Mouse (Mus musculus) lung, embryonic 14.5 days (tissue): ENCODE data around the gene Isoc2b. TPM values are rescaled to one million over a fixed set of nuclear protein-coding genes. Genes with fewer than 3 reads are reported as not detected.

ENCODE experiments used
- ATAC-seq: fragments of 200-750 bp; cut with Nextera tagmentation; 2 replicates; pipeline ENCODE4 v1.8.0; 2017; ENCODE audit warnings: mild to moderate bottlenecking, moderate TSS enrichment, moderate library complexity; ENCODE audit not compliant: insufficient read depth
- DNase-seq: peaks from one replicate; pipeline ENCODE4 v3.0.0-alpha.2; 2015
- H3K27ac ChIP-seq: fragments of 300-500 bp; sonication (generic); 2 replicates; pipeline ENCODE4 v1.5.1; 2014; ENCODE audit warnings: low read depth, mild to moderate bottlenecking, moderate library complexity
- H3K27me3 ChIP-seq: fragments of 300-500 bp; sonication (generic); 2 replicates; pipeline ENCODE4 v1.6.1; 2014; ENCODE audit warnings: low read length, control low read depth; ENCODE audit not compliant: insufficient read depth
- H3K36me3 ChIP-seq: fragments of 300-500 bp; sonication (generic); 2 replicates; pipeline ENCODE4 v1.6.1; 2014; ENCODE audit warnings: control low read depth; ENCODE audit not compliant: insufficient read depth
- H3K4me1 ChIP-seq: fragments of 300-500 bp; sonication (generic); 2 replicates; pipeline ENCODE4 v1.6.1; 2014; ENCODE audit warnings: antibody characterized with exemption, control low read depth; ENCODE audit not compliant: insufficient read depth
- H3K4me2 ChIP-seq: fragments of 300-500 bp; sonication (generic); 2 replicates; pipeline ENCODE4 v1.6.1; 2014; ENCODE audit warnings: mild to moderate bottlenecking
- H3K4me3 ChIP-seq: fragments of 300-500 bp; sonication (generic); 2 replicates; pipeline ENCODE4 v1.5.1; 2014; ENCODE audit warnings: low read depth, low read length
- H3K9ac ChIP-seq: fragments of 300-500 bp; sonication (generic); 2 replicates; pipeline ENCODE4 v1.6.1; 2014
- H3K9me3 ChIP-seq: fragments of 300-500 bp; sonication (generic); 2 replicates; pipeline ENCODE4 v1.6.1; 2016; ENCODE audit warnings: low read depth, low read length, control low read depth
- CTCF ChIP-seq: IDR thresholded peaks from 2 replicates; pipeline ENCODE4 v1.5.1; 2016; ENCODE audit warnings: antibody characterized with exemption, low read depth
- WGBS: fragments of 180-500 bp; shearing (Covaris S2); extraction: QIAGEN DNeasy Blood & Tissue Kit; methylation state at CpG from one replicate; pipeline ENCODE4 v1.1.7; 2014; 5-methylcytosine and 5-hydroxymethylcytosine counted together
- polyA plus RNA-seq: library from polyadenylated mRNA; unstranded; fragments of >200 nt; fragmentation: Nextera tagmentation; extraction: Ambion mirVana; gene quantifications from 2 replicates; pipeline ENCODE4 v1.2.1, GENCODE M21; 2014

Isoc2b gene
- polyA plus RNA-seq, 1 experiment from 2014 or later = 5.8 TPM

DNA sequence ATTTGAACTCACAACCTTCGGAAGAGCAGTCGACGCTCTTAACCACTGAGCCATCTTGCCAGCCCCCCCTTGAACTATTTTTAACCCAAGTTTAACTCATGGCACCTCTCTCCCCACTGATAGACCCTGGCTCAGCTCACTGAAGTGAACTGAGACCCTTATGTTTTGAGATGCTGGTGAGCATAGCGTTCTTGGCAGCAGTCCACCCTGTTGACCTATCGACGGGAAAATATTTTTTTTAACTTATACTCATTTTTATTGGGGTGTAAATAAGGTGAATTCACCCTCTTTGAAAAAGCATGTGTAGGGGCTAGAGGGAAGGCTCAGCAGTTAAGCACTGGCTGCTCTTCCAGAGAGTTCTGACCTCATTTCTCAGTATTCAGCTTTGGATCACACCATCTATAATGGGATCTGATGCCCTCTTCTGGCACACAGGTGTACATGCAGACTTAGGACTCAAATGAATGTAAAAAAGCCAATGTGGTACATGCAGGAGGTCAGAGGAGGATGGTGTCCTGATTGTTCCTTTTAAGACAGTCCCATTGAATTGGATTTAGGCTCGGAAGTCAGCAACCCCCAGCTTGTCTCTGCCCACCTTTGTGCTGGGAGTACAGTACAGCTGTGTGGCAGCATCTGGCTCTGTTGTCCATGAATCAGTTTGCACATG is 74.2 kb downstream of the Isoc2b start:
- H3K4me3 ChIP-seq = no peak overlapping the region
- no peak overlapping the region for H3K9ac ChIP-seq
- no peaks in the 10 kb centered on the region; the same call in 1 of the 2 replicates for H3K4me1 ChIP-seq
- H3K27me3 ChIP-seq = no peaks in the 10 kb centered on the region
- ATAC-seq (peak; percentile 3; the same call in 1 of the 2 replicates), DNase-seq (peak; percentile 70)
- H3K27ac ChIP-seq = no peak overlapping the region
- H3K9me3 ChIP-seq = no peaks in the 10 kb centered on the region
- H3K36me3 ChIP-seq = peaks cover 50% of the 10 kb centered on the region
- H3K4me2 ChIP-seq = no peak overlapping the region
- WGBS = 67% methylated on average over 7 of the region's 7 CpGs
- peak; percentile 72 for TF ChIP-seq CTCF

Other genes with a start within 250 kb of the Isoc2b start
- gene Tmem86b, start 238.8 kb downstream of the Isoc2b start, polyA plus RNA-seq = 1.0 and 1.3 TPM in 2 replicates
- 7.6 and 7.8 TPM in 2 replicates for gene Ppp6r1, start 211.2 kb downstream of the Isoc2b start, polyA plus RNA-seq
- 94.0 and 98.5 TPM in 2 replicates for gene Hspbp1, start 185.2 kb downstream of the Isoc2b start, polyA plus RNA-seq
- 1.4 and 1.6 TPM in 2 replicates for gene Brsk1, start 179.7 kb downstream of the Isoc2b start, polyA plus RNA-seq
- not detected in 2 replicates for gene Tmem150b, start 145.0 kb downstream of the Isoc2b start, polyA plus RNA-seq
- gene Kmt5c, start 130.1 kb downstream of the Isoc2b start, polyA plus RNA-seq = 51.3 and 53.1 TPM in 2 replicates
- 37.3 and 40.1 TPM in 2 replicates for gene Cox6b2, start 117.2 kb downstream of the Isoc2b start, polyA plus RNA-seq
- not detected in 2 replicates for gene Fam71e2, start 99.0 kb downstream of the Isoc2b start, polyA plus RNA-seq
- gene Il11, start 87.4 kb downstream of the Isoc2b start, polyA plus RNA-seq = not detected in 2 replicates
- gene Tmem190, start 87.3 kb downstream of the Isoc2b start, polyA plus RNA-seq = not detected in 2 replicates
- gene Tmem238, start 80.6 kb downstream of the Isoc2b start, polyA plus RNA-seq = 11.6 and 11.7 TPM in 2 replicates
- gene Rpl28, start 77.4 kb downstream of the Isoc2b start, polyA plus RNA-seq = 294 and 337 TPM in 2 replicates
- gene Ube2s, start 57.7 kb downstream of the Isoc2b start, polyA plus RNA-seq = 428 and 470 TPM in 2 replicates
- gene Shisa7, start 25.6 kb downstream of the Isoc2b start, polyA plus RNA-seq = 1.1 and 1.3 TPM in 2 replicates
- gene Isoc2a, start 6.9 kb upstream of the Isoc2b start, polyA plus RNA-seq = 0.88 and 0.91 TPM in 2 replicates
- gene Gm36210, start 36.3 kb upstream of the Isoc2b start, polyA plus RNA-seq = not detected in 2 replicates
- gene Zfp628, start 45.0 kb upstream of the Isoc2b start, polyA plus RNA-seq = 4.2 and 4.3 TPM in 2 replicates
- 1.4 and 2.3 TPM in 2 replicates for gene Nat14, start 51.8 kb upstream of the Isoc2b start, polyA plus RNA-seq
- gene Ssc5d, start 55.5 kb upstream of the Isoc2b start, polyA plus RNA-seq = 2.1 and 2.2 TPM in 2 replicates
- gene Sbk2, start 94.1 kb upstream of the Isoc2b start, polyA plus RNA-seq = 0.13 and 0.46 TPM in 2 replicates
- gene Sbk3, start 100.9 kb upstream of the Isoc2b start, polyA plus RNA-seq = 0.76 and 0.87 TPM in 2 replicates
- gene Zfp579, start 125.9 kb upstream of the Isoc2b start, polyA plus RNA-seq = 35.1 and 35.9 TPM in 2 replicates
- gene Zfp524, start 144.2 kb upstream of the Isoc2b start, polyA plus RNA-seq = 13.6 and 13.8 TPM in 2 replicates
- gene Fiz1, start 144.4 kb upstream of the Isoc2b start, polyA plus RNA-seq = 41.9 and 46.4 TPM in 2 replicates
- 0.74 TPM in 1 of 2 replicates, not detected in the other for gene Gm44973, start 145.2 kb upstream of the Isoc2b start, polyA plus RNA-seq
- gene Zfp865, start 150.1 kb upstream of the Isoc2b start, polyA plus RNA-seq = 7.4 TPM in 2 replicates
- 5.6 and 6.0 TPM in 2 replicates for gene Ccdc106, start 150.3 kb upstream of the Isoc2b start, polyA plus RNA-seq
- gene 4632433K11Rik, start 163.9 kb upstream of the Isoc2b start, polyA plus RNA-seq = not detected in 2 replicates
- 4.2 and 4.6 TPM in 2 replicates for gene Zfp784, start 168.2 kb upstream of the Isoc2b start, polyA plus RNA-seq
- gene Zfp580, start 181.3 kb upstream of the Isoc2b start, polyA plus RNA-seq = 44.5 and 45.1 TPM in 2 replicates
- gene U2af2, start 191.9 kb upstream of the Isoc2b start, polyA plus RNA-seq = 145 and 162 TPM in 2 replicates
- gene Epn1, start 210.0 kb upstream of the Isoc2b start, polyA plus RNA-seq = 76.0 and 77.9 TPM in 2 replicates
- gene Rfpl4, start 246.7 kb upstream of the Isoc2b start, polyA plus RNA-seq = not detected in 2 replicates